Mouse (Mus musculus) myocyte (in vitro differentiated cells): ENCODE measurements at regions not wholly inside any gene's neighbourhood (a gene's known extent, or its start where the extent isn't known, plus 50 kb on each side); places are given as distances from the start of the nearest gene placed in this dataset.

Source experiments
- H3K27me3 ChIP-seq: one replicate; pipeline ENCODE4 v1.6.1; 2011; ENCODE audit not compliant: control insufficient read depth, insufficient read depth, insufficient read length
- H3K36me3 ChIP-seq: one replicate; pipeline ENCODE4 v1.6.1; 2011; ENCODE audit not compliant: control insufficient read depth, insufficient read depth
- H3K4me2 ChIP-seq: one replicate; pipeline ENCODE4 v1.6.1; 2011; ENCODE audit warnings: low read depth, control low read depth
- H3K4me3 ChIP-seq: one replicate; pipeline ENCODE4 v1.5.1; 2011; ENCODE audit warnings: mild to moderate bottlenecking, control low read depth, moderate library complexity
- H3K79me2 ChIP-seq: one replicate; pipeline ENCODE4 v1.6.1; 2011; ENCODE audit not compliant: control insufficient read depth, insufficient read depth
- H3ac ChIP-seq: one replicate; pipeline ENCODE4 v1.6.1; 2011; ENCODE audit not compliant: control insufficient read depth, insufficient read length
- CEBPB ChIP-seq: IDR thresholded peaks from 2 replicates; pipeline ENCODE4 v1.6.1; 2011; ENCODE audit warnings: mild to moderate bottlenecking, moderate library complexity; ENCODE audit not compliant: poor library complexity, insufficient read depth, severe bottlenecking
- E2F4 ChIP-seq: IDR thresholded peaks from one replicate; pipeline ENCODE4 v1.6.1; 2011; ENCODE audit warnings: mild to moderate bottlenecking, control low read depth, moderate library complexity; ENCODE audit not compliant: insufficient read depth
- MAX ChIP-seq: IDR thresholded peaks from one replicate; pipeline ENCODE4 v1.6.1; 2011; ENCODE audit warnings: low read depth, mild to moderate bottlenecking, control low read depth
- MYOD1 ChIP-seq, 3 experiments: IDR thresholded peaks; one replicate each; pipeline ENCODE4 v1.6.1; 2011; ENCODE audit warnings: control low read depth in 2 of 3, low read depth in 2 of 3, mild to moderate bottlenecking in 2 of 3, moderate library complexity in 1 of 3; ENCODE audit not compliant: insufficient read length in 2 of 3, control insufficient read depth in 1 of 3
- MYOG ChIP-seq, 3 experiments: IDR thresholded peaks; one replicate each; pipeline ENCODE4 v1.6.1; 2011; ENCODE audit warnings: control low read depth in 2 of 3, low read depth in 2 of 3, mild to moderate bottlenecking in 2 of 3; ENCODE audit not compliant: insufficient read length in 2 of 3, control insufficient read depth in 1 of 3, insufficient read depth in 1 of 3
- POLR2A ChIP-seq: IDR thresholded peaks from one replicate; pipeline ENCODE4 v1.6.1; 2011; ENCODE audit warnings: low read depth, mild to moderate bottlenecking, control low read depth, moderate library complexity; ENCODE audit not compliant: insufficient read length
- POLR2AphosphoS2 ChIP-seq: IDR thresholded peaks from one replicate; pipeline ENCODE4 v1.6.1; 2011; ENCODE audit warnings: low read depth, control low read depth; ENCODE audit not compliant: insufficient read length
- REST ChIP-seq: IDR thresholded peaks from one replicate; pipeline ENCODE4 v1.6.1; 2011; ENCODE audit warnings: mild to moderate bottlenecking, control low read depth, moderate library complexity; ENCODE audit not compliant: insufficient read depth, insufficient read length
- SRF ChIP-seq: IDR thresholded peaks from one replicate; pipeline ENCODE4 v1.6.1; 2011; ENCODE audit warnings: low read depth; ENCODE audit not compliant: control insufficient read depth, insufficient read length
- TCF12 ChIP-seq: IDR thresholded peaks from one replicate; pipeline ENCODE4 v1.6.1; 2011; ENCODE audit warnings: mild to moderate bottlenecking, control low read depth; ENCODE audit not compliant: poor library complexity, insufficient read depth, severe bottlenecking
- TCF3 ChIP-seq: IDR thresholded peaks from one replicate; pipeline ENCODE4 v1.6.1; 2011; ENCODE audit warnings: low read depth, control low read depth; ENCODE audit not compliant: insufficient read length
- USF1 ChIP-seq: IDR thresholded peaks from one replicate; pipeline ENCODE4 v1.6.1; 2011; ENCODE audit warnings: low read depth, mild to moderate bottlenecking, control low read depth, moderate library complexity

- H3K27me3 ChIP-seq: peaks cover 4% of the 10 kb centered on the region
- no peak overlapping the region for H3K4me3 ChIP-seq
- H3K79me2 ChIP-seq: no peaks in the 10 kb centered on the region
- H3K36me3 ChIP-seq: no peaks in the 10 kb centered on the region
- TF ChIP-seq REST (no peak), POLR2A (no peak), MYOD1 (IDR thresholded peaks at IDR 0.05; ENCODE audit: control insufficient read depth in 1 of 3, insufficient read length in 2 of 3, low read depth in 2 of 3) (no peak), MYOG (IDR thresholded peaks at IDR 0.05; ENCODE audit: control insufficient read depth in 1 of 3, insufficient read depth in 1 of 3, insufficient read length in 2 of 3, low read depth in 2 of 3) (no peak), USF1 (no peak), MAX (no peak), E2F4 (no peak), TCF12 (no peak)
- H3K4me2 ChIP-seq: no peak overlapping the region
- H3ac ChIP-seq: no peak overlapping the region
Measured at GRCm38 (mm10) chr6:100954563-100954962, 121.1 kb downstream of the Ppp4r2 start.

GRCm38 (mm10) chr6:100966481-100966880, 133.1 kb downstream of the Ppp4r2 start:
- Histone ChIP-seq H3K79me2 (no peaks in the 10 kb centered on the region), H3ac (no peak overlapping the region), H3K4me3 (no peak overlapping the region), H3K27me3 (peaks cover 4% of the 10 kb centered on the region), H3K36me3 (no peaks in the 10 kb centered on the region), H3K4me2 (no peak overlapping the region)
- TF ChIP-seq E2F4 (no peak), MYOG (IDR thresholded peaks at IDR 0.05; ENCODE audit: control insufficient read depth in 1 of 3, insufficient read depth in 1 of 3, insufficient read length in 2 of 3, low read depth in 2 of 3) (no peak), SRF (no peak), TCF3 (no peak), USF1 (no peak), POLR2AphosphoS2 (no peak), CEBPB (no peak), REST (no peak), TCF12 (no peak), MAX (no peak), POLR2A (no peak)

- H3K36me3 ChIP-seq: no peaks in the 10 kb centered on the region
- H3K4me2 ChIP-seq: no peak overlapping the region
- H3K79me2 ChIP-seq: no peaks in the 10 kb centered on the region
- H3K27me3 ChIP-seq: peaks cover 9% of the 10 kb centered on the region
- TF ChIP-seq CEBPB: no peak
- TF ChIP-seq MYOG (IDR thresholded peaks at IDR 0.05; ENCODE audit: control insufficient read depth in 1 of 3, insufficient read depth in 1 of 3, insufficient read length in 2 of 3, low read depth in 2 of 3): no peak
- TF ChIP-seq USF1: no peak
- no peak for TF ChIP-seq POLR2AphosphoS2
- TF ChIP-seq POLR2A: no peak
- TF ChIP-seq E2F4: no peak
- no peak for TF ChIP-seq TCF3
- H3ac ChIP-seq: no peak overlapping the region
- H3K4me3 ChIP-seq: no peak overlapping the region
Measured at GRCm38 (mm10) chr6:100968080-100968856, 134.8 kb downstream of the Ppp4r2 start.

GRCm38 (mm10) chr6:100968960-100969359, 135.5 kb downstream of the Ppp4r2 start:
- H3K27me3 ChIP-seq: peaks cover 9% of the 10 kb centered on the region
- no peak for TF ChIP-seq E2F4
- TF ChIP-seq SRF: no peak
- no peak for TF ChIP-seq POLR2AphosphoS2
- no peak for TF ChIP-seq CEBPB
- TF ChIP-seq USF1: no peak
- no peak for TF ChIP-seq TCF12
- TF ChIP-seq REST: no peak
- no peak for TF ChIP-seq TCF3
- TF ChIP-seq MAX: no peak
- TF ChIP-seq POLR2A: no peak
- no peak for TF ChIP-seq MYOD1 (IDR thresholded peaks at IDR 0.05; ENCODE audit: control insufficient read depth in 1 of 3, insufficient read length in 2 of 3, low read depth in 2 of 3)
- no peak for TF ChIP-seq MYOG (IDR thresholded peaks at IDR 0.05; ENCODE audit: control insufficient read depth in 1 of 3, insufficient read depth in 1 of 3, insufficient read length in 2 of 3, low read depth in 2 of 3)
- H3K36me3 ChIP-seq: no peaks in the 10 kb centered on the region
- no peaks in the 10 kb centered on the region for H3K79me2 ChIP-seq
- no peak overlapping the region for H3K4me2 ChIP-seq
- no peak overlapping the region for H3ac ChIP-seq
- H3K4me3 ChIP-seq: no peak overlapping the region
